Mouse (Mus musculus): ENCODE data around the gene Orm3.

The Orm3 gene

GRCm38 (mm10) chr4:63403040-63403959, 47.3 kb downstream of the Orm3 start, which contains the start of gene Akna:
Akna (minus strand) TSS chr4:63403354.
- DNase-seq: peak; percentile 9

GRCm38 (mm10) chr4:63404205-63404604, 48.2 kb downstream of the Orm3 start:
- no peak for DNase-seq

GRCm38 (mm10) chr4:63405051-63405450, 49.1 kb downstream of the Orm3 start:
- DNase-seq: no peak

GRCm38 (mm10) chr4:63405683-63406082, 49.7 kb downstream of the Orm3 start:
- DNase-seq: no peak

- no peak for DNase-seq
These were observed 52.3 kb downstream of the Orm3 start for GRCm38 (mm10) chr4:63408247-63408646.

- peak; percentile 11 for DNase-seq
These were observed 52.7 kb downstream of the Orm3 start for GRCm38 (mm10) chr4:63408649-63409048.

Data from cerebellum, adult 8-10 months (tissue).